Mouse (Mus musculus) limb, embryonic 14.5 days (tissue): ENCODE data around the gene Dohh. TPM values are rescaled to one million over a fixed set of nuclear protein-coding genes. Genes with fewer than 3 reads are reported as not detected.
A peak's percentile ranks its signal among the peaks of the same experiment; 100 is the strongest.

ENCODE experiments used
- ATAC-seq: fragments of 200-750 bp; cut with Nextera tagmentation; 2 replicates; pipeline ENCODE4 v1.8.0; 2017; ENCODE audit warnings: low read depth, moderate number of reproducible peaks, moderate TSS enrichment; ENCODE audit not compliant: low FRiP score
- DNase-seq: peaks from one replicate; pipeline ENCODE4 v3.0.0-alpha.2; 2015; ENCODE audit warnings: low spot score
- H3K27ac ChIP-seq: fragments of 300-500 bp; sonication (generic); replicated peaks from 2 replicates; pipeline ENCODE4 v1.5.1; 2014; ENCODE audit warnings: low read depth, mild to moderate bottlenecking, low read length, moderate library complexity, mixed read lengths
- H3K27me3 ChIP-seq: fragments of 300-500 bp; sonication (generic); 2 replicates; pipeline ENCODE4 v1.6.1; 2014; ENCODE audit warnings: low read length, mixed read lengths; ENCODE audit not compliant: control insufficient read depth, insufficient read depth
- H3K36me3 ChIP-seq: fragments of 300-500 bp; sonication (generic); 2 replicates; pipeline ENCODE4 v1.6.1; 2014; ENCODE audit warnings: mild to moderate bottlenecking, low read length, moderate library complexity, mixed read lengths; ENCODE audit not compliant: control insufficient read depth, insufficient read depth
- H3K4me1 ChIP-seq: fragments of 300-500 bp; sonication (generic); 2 replicates; pipeline ENCODE4 v1.6.1; 2014; ENCODE audit warnings: antibody characterized with exemption, low read length, mixed read lengths; ENCODE audit not compliant: control insufficient read depth, insufficient read depth
- H3K4me2 ChIP-seq: fragments of 300-500 bp; sonication (generic); replicated peaks from 2 replicates; pipeline ENCODE4 v1.6.1; 2014; ENCODE audit warnings: low read depth, mild to moderate bottlenecking, low read length, moderate library complexity; ENCODE audit not compliant: severe bottlenecking
- H3K4me3 ChIP-seq: fragments of 300-500 bp; sonication (generic); replicated peaks from 2 replicates; pipeline ENCODE4 v1.5.1; 2014; ENCODE audit warnings: low read length
- H3K9ac ChIP-seq: fragments of 300-500 bp; sonication (generic); 2 replicates; pipeline ENCODE4 v1.6.1; 2014; ENCODE audit warnings: mild to moderate bottlenecking, low read depth, low read length, moderate library complexity; ENCODE audit not compliant: severe bottlenecking
- H3K9me3 ChIP-seq: fragments of 300-500 bp; sonication (generic); 2 replicates; pipeline ENCODE4 v1.6.1; 2016; ENCODE audit warnings: low read length; ENCODE audit not compliant: control insufficient read depth
- POLR2A ChIP-seq: fragments of 200-500 bp; IDR thresholded peaks from 2 replicates; pipeline ENCODE4 v1.8.0; 2012; ENCODE audit warnings: inconsistent platforms, mild to moderate bottlenecking, moderate library complexity, borderline replicate concordance; ENCODE audit not compliant: insufficient read depth, insufficient read length; ENCODE audit errors: extremely low read depth
- WGBS: fragments of 180-500 bp; shearing (Covaris S2); extraction: QIAGEN DNeasy Blood & Tissue Kit; methylation state at CpG from one replicate; pipeline ENCODE4 v1.1.7; 2014; 5-methylcytosine and 5-hydroxymethylcytosine counted together
- polyA plus RNA-seq, 2 experiments: library from polyadenylated mRNA; depleted of rRNA in 1 of 2; stranded (reverse) in 1 of 2; unstranded in 1 of 2; fragments of >200 nt; fragmentation: Nextera tagmentation in 1 of 2; extraction: Ambion mirVana in 1 of 2; gene quantifications; 2 replicates each; pipeline versions ENCODE4 v1.2.1 to v1.2.3; 2012 to 2014

The Dohh gene
- polyA plus RNA-seq, 2 experiments, result 54.3 to 60.0 TPM

GRCm38 (mm10) chr10:81411471-81412400 lies 27.5 kb downstream of the Dohh start:
- Histone ChIP-seq H3K4me2 (no peak overlapping the region; the same call in 1 of the 2 replicates), H3K9ac (no peak overlapping the region), H3K27ac (peak overlapping the region; percentile 63), H3K4me3 (no peak overlapping the region), H3K27me3 (no peaks in the 10 kb centered on the region), H3K9me3 (no peaks in the 10 kb centered on the region), H3K4me1 (peaks cover 77% of the 10 kb centered on the region), H3K36me3 (peaks cover 51% of the 10 kb centered on the region)
- TF ChIP-seq POLR2A, result no peak
- ATAC-seq, result no peak
- DNase-seq, result peak; percentile 55
- WGBS, result 61% methylated on average over 17 of the region's 18 CpGs

GRCm38 (mm10) chr10:81412586-81413309 lies 28.5 kb downstream of the Dohh start:
- peak overlapping the region; percentile 63; the same call in 1 of the 2 replicates for H3K27ac ChIP-seq
- H3K4me3 ChIP-seq, result no peak overlapping the region
- H3K4me2 ChIP-seq, result no peak overlapping the region
- 77% methylated on average over 16 of the region's 16 CpGs for WGBS
- H3K9ac ChIP-seq, result no peak overlapping the region
- H3K4me1 ChIP-seq, result peaks cover 77% of the 10 kb centered on the region
- DNase-seq (no peak), ATAC-seq (no peak)
- peaks cover 44% of the 10 kb centered on the region for H3K36me3 ChIP-seq
- H3K27me3 ChIP-seq, result no peaks in the 10 kb centered on the region
- no peaks in the 10 kb centered on the region for H3K9me3 ChIP-seq
- TF ChIP-seq POLR2A, result no peak

GRCm38 (mm10) chr10:81413310-81414261 lies 29.4 kb downstream of the Dohh start:
- TF ChIP-seq POLR2A, result no peak
- H3K9ac ChIP-seq, result no peak overlapping the region; the same call in 1 of the 2 replicates

GRCm38 (mm10) chr10:81414682-81415081 lies 30.5 kb downstream of the Dohh start:
- no peak overlapping the region for H3K9ac ChIP-seq
- no peak for ATAC-seq
- no peak for TF ChIP-seq POLR2A
- 0 out of 2 replicates have a peak overlapping the region, but pooled peaks have one; percentile 26 for H3K27ac ChIP-seq
- H3K27me3 ChIP-seq, result no peaks in the 10 kb centered on the region
- H3K9me3 ChIP-seq, result no peaks in the 10 kb centered on the region
- no peak for DNase-seq
- peaks cover 40% of the 10 kb centered on the region for H3K36me3 ChIP-seq
- H3K4me1 ChIP-seq, result peaks cover 66% of the 10 kb centered on the region
- H3K4me3 ChIP-seq, result no peak overlapping the region
- peak overlapping the region; percentile 28 for H3K4me2 ChIP-seq

More at GRCm38 (mm10) chr10:81413310-81414261, 29.4 kb downstream of the Dohh start:
- 0 out of 2 replicates have a peak overlapping the region, but pooled peaks have one; percentile 8 for H3K4me3 ChIP-seq
- no peaks in the 10 kb centered on the region for H3K27me3 ChIP-seq
- 0 out of 2 replicates have a peak, but pooled peaks have one; percentile 3 for ATAC-seq
- H3K36me3 ChIP-seq, result peaks cover 37% of the 10 kb centered on the region
- H3K9me3 ChIP-seq, result no peaks in the 10 kb centered on the region
- H3K4me2 ChIP-seq, result peak overlapping the region; percentile 28
- WGBS, result 30% methylated on average over 23 of the region's 26 CpGs
- DNase-seq, result peak; percentile 59
- 0 out of 2 replicates have a peak overlapping the region, but pooled peaks have one; percentile 10 for H3K27ac ChIP-seq
- peaks cover 73% of the 10 kb centered on the region for H3K4me1 ChIP-seq

GRCm38 (mm10) chr10:81415146-81415545 lies 30.9 kb downstream of the Dohh start:
- no peak overlapping the region for H3K4me2 ChIP-seq
- no peak overlapping the region for H3K9ac ChIP-seq
- no peak for TF ChIP-seq POLR2A
- no peaks in the 10 kb centered on the region for H3K9me3 ChIP-seq
- no peak overlapping the region for H3K27ac ChIP-seq
- 87% methylated on average over 5 of the region's 5 CpGs for WGBS
- no peak overlapping the region for H3K4me3 ChIP-seq
- H3K36me3 ChIP-seq, result peaks cover 44% of the 10 kb centered on the region
- no peak for ATAC-seq
- H3K27me3 ChIP-seq, result no peaks in the 10 kb centered on the region
- DNase-seq, result no peak
- peaks cover 66% of the 10 kb centered on the region for H3K4me1 ChIP-seq
